Comparison of ENCODE assay signal across 14 mouse cellular contexts in genomic region chr3:68400121-68400520, GRCm38 (mm10).
DNase-seq lines count a peak whose midpoint lies in the region.
"Had no signal": no experiment of that assay in that cellular context is flagged by ENCODE, and none has a peak within 500 bp of the region (broad histone marks: within the 10 kb centered on the region; RNA-seq: fewer than 3 reads in every experiment).

No protein-coding gene starts in this region.

- DNase-seq in embryo, embryonic 10.5 days (ENCODE audit: low spot score), result peak; percentile 51
- DNase-seq in embryo, embryonic 9.5 days (ENCODE audit: extremely low spot score), result no peak
- peak; percentile 66 for DNase-seq in heart, adult 11 months
- no peak for DNase-seq in heart, postnatal 14 days
- no peak for DNase-seq in thymus, postnatal 0 days (ENCODE audit: low spot score)
- DNase-seq: adrenal gland, adult 8-10 months; adrenal gland, postnatal 14 days; adrenal gland, postnatal 36 days; cerebellum, adult 11-12 months; cerebellum, adult 2 months; cerebellum, adult 9-10 months; cerebellum, postnatal 10 days; cerebellum, postnatal 25 days; forebrain, postnatal 0 days had no signal

- intact Hi-C loops in heart, postnatal 14 days (cut with DNase I), result no loop called here

Comparison
In these comparisons a context has a peak if more than half of its experiments do, and no peak if none do; other contexts are left out.
1. DNase-seq: peak in embryo, embryonic 10.5 days (single experiment) and heart, adult 11 months (single experiment); none in embryo, embryonic 9.5 days (single experiment), heart, postnatal 14 days (0 of 2) and thymus, postnatal 0 days (single experiment).